Mouse (Mus musculus): ENCODE data around the gene Magi2.

The Magi2 gene

DNA sequence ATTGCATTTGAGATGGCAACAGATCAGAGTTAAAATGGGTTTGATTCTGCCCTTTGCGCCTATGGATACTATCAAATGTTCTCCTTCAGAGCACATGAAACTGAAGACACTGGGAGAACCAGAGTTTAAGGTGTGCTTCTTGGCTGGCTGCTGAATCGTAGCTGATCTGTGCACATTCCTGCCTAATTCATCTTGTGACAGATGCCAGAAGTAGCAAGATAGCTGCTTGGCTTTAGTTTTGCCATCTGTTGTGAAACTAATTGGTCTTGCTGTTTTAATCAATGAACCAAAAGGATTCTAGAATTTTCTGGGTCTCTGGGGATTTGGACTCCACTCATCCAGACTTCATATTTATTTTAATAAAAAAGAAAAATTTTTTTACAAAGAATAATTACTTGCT is 553.2 kb downstream of the Magi2 start:
- DNase-seq, result no peak

GRCm38 (mm10) chr5:19785320-19785719 is 558.5 kb downstream of the Magi2 start:
- no peak for DNase-seq

- DNase-seq, result no peak
Observed at GRCm38 (mm10) chr5:19787522-19788144, 560.8 kb downstream of the Magi2 start.

GRCm38 (mm10) chr5:19803052-19803769 is 576.4 kb downstream of the Magi2 start:
- no peak for DNase-seq

- no peak for DNase-seq
Observed at GRCm38 (mm10) chr5:19822502-19822901, 595.7 kb downstream of the Magi2 start.

DNA sequence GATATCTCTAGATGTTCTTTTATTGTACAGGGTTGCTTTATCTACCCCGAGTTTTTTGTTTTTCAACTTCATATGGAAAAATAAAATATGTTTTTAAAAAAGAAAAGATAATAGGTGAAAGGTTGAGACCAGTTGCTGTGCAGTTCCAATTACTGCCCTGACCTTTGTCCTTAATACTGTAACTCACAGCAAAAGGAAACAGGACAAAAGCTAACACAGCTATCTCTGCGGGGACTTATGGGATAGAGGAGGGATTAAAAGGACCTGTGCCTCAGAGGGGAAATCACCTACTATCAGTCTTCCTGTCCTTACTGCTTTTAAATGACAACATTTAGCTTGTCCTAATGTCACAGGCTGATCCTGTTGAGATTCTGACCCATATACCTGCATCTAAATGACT is 599.1 kb downstream of the Magi2 start:
- DNase-seq, result no peak

- DNase-seq, result no peak
Observed at GRCm38 (mm10) chr5:19829341-19829740, 602.5 kb downstream of the Magi2 start.

DNA sequence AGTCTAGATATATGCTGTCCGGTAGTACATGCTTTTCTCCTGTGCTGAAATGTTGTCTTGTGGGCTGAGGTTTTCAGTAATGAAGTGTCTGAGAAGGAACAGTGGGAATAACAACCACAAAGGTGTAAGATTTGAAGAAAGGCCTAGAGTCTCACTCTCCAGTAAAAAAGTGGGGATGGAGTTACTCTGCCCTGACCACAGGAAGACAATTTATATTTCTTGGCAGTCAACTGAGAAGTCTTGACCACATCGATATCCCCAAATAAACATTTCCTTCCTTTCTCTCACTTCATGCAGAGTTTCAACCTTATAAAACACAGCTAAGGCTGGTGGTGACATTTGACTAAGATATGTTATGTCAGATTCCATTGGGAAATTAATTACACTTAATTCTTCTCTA is 636.0 kb downstream of the Magi2 start:
- no peak for DNase-seq

DNA sequence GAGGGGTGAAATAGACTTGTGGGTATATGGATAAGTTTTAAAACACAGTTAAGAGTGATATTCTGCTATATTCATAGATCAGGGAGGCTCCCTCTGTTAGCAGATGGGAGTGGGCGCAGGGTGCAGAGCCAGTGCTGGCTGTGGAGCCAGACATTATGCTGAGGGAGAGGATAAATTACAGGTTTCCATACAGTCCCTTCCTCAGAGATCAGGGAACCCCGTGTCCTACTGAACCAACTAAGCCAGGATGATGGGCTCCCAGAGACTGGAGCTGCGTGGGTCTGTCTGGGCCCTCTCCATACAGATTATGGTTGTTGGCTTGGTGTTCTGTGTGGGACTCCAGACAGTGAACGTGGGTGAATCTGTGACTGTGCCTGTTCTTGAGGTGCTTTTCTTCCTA is 643.6 kb downstream of the Magi2 start:
- no peak for DNase-seq

DNA sequence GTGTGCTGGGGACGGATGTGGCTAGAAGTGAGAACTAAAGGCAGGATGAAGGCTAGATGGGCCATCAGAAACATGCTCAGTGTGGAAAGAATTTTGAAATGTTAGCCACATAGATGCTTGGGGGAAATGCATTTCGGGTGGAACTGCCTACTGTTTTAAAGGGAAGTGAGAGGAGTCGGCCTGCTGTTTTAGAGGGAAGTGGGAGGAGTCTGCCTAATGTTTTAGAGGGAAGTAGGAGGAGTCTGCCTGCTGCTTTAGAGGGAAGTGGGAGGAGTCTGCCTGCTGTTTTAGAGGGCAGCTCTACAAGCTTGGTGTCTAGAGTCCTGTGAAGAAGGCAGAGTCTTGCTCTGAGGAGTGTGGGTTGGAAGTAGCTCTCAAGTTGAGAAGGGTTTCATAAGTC is 664.9 kb downstream of the Magi2 start:
- no peak for DNase-seq

- no peak for DNase-seq
Observed at GRCm38 (mm10) chr5:19895893-19896292, 669.1 kb downstream of the Magi2 start.

- no peak for DNase-seq
Observed at GRCm38 (mm10) chr5:19901625-19902024, 674.8 kb downstream of the Magi2 start.

DNA sequence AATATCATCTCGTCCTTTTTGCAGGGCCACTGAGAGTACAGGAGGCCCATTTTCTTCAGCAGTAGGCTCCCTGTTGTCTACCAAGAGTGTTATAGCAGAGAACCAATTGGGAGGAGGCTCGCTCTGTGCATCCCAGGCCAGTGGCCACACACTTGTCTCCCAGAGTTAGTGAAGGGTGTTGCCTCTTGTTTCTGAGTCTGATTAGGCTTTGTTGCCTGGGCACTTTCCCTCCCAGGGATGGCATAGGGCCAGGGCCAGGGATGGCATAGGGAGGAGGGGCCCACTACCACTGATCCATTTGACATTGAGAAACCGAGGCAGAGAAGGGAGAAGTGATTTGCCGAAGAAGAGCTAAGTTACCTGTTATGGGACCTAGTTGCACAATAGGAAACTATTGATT is 679.8 kb downstream of the Magi2 start:
- no peak for DNase-seq

DNA sequence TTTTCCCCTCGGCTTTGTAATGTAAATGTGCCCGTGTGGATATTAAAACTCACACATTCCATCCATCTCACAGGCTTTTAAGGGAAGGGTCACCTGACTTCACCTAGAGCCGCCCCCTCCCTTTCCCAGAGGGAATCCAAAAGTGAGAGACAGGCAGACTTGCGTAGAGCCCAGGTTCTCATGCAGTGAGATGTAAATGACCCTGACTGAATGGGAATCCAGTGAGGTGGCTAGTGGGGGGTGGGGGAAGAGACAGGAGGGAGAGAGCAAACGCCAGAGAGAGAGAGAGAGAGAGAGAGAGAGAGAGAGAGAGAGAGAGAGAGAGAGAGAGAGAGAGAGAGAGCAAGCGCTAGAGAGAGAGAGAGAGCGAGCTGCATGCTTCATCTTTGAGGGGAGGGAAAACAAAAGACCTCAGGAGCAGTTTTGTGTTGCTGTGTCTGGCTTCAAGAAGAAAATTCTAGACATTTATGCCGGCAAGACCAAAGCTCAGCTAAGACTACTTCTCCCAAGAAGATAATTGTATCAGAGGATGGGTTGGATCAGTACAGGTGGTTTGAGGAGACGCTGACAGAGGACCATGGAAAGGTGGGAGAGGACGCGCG is 680.6 kb downstream of the Magi2 start:
- peak; percentile 26 for DNase-seq

GRCm38 (mm10) chr5:19907983-19908705 is 681.3 kb downstream of the Magi2 start:
- DNase-seq, result peak; percentile 46

- DNase-seq, result peak; percentile 24
Observed at GRCm38 (mm10) chr5:19908706-19909060, 681.8 kb downstream of the Magi2 start.

DNA sequence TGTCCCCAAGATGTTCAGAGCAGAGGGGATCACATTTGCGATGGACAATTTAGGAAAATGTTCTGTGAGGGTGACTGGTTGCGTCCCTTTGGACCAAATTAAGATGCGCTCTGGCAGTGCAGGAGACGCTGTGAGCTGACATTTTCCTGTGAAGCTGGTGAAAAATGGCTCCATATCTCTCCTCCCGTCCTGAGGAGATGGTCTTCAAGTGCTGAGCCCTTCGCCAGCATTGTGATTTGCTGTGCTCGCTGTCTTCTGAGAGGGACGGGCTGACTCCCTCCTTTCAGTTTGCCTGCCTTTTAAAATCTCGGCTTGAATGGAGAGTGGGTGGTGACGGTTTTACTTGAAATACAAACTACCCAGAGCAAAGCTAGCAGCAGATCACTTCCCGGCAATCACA is 682.2 kb downstream of the Magi2 start:
- peak; percentile 44 for DNase-seq

GRCm38 (mm10) chr5:19909664-19910063 is 682.8 kb downstream of the Magi2 start:
- DNase-seq, result peak; percentile 17

DNA sequence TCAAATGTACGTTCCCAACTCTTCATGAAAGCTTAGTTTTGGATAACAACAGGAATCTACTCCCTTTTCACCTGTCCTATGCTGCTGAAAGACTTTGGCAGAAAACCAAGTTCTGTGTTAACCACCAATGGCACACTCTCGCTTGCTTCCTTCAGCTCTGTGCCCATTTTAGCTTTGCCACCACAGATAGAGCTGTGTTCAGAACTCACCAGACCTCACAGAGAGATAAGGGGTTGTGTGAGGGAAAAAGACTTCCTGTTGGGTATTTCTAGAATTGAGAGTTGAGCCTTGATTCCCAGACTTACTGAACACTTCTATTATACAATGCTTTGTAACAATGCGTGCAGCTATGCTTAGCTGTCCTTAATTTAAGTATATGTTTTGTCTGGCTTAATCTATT is 705.3 kb downstream of the Magi2 start:
- no peak for DNase-seq

DNA sequence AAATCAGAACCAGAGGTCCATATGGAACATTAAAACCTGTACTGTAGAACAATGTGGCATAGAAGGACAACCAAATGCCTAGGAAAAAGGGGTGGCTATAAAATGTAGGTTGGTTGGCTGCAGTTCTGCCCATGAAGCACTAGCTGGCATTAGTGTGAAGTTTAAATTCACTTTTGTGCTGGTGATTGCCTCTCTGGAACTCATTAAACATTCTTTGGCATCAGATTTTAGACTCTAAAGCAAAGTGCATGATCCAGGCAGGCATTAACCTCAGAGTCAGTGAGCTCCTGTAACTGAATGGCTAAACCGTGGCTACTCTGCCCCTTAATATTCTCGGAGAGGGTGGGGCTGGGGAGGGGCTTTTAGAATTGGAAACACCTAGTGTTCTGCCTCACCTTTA is 706.4 kb downstream of the Magi2 start:
- no peak for DNase-seq

- DNase-seq, result no peak
Observed at GRCm38 (mm10) chr5:19951102-19951501, 724.3 kb downstream of the Magi2 start.

- no peak for DNase-seq
Observed at GRCm38 (mm10) chr5:19964113-19964512, 737.3 kb downstream of the Magi2 start.

GRCm38 (mm10) chr5:19972736-19973135 is 745.9 kb downstream of the Magi2 start:
- DNase-seq, result no peak

GRCm38 (mm10) chr5:19973852-19974251 is 747.0 kb downstream of the Magi2 start:
- no peak for DNase-seq

Data from right cerebral cortex, postnatal 4 days (tissue).